Mouse (Mus musculus) kidney, adult 2 months (tissue): ENCODE results near the gene Cdkn2c. TPM values are rescaled to one million over a fixed set of nuclear protein-coding genes. Genes with fewer than 3 reads are reported as not detected.
A peak's percentile ranks its signal among the peaks of the same experiment; 100 is the strongest.

Experiments
- DNase-seq: peaks from one replicate; pipeline ENCODE4 v3.0.0; 2021
- H3K27ac ChIP-seq: fragments of 200-500 bp; 2 replicates; pipeline ENCODE4 v1.5.1; 2012; ENCODE audit warnings: low read depth, low read length, control low read depth, inconsistent platforms; ENCODE audit not compliant: insufficient read depth
- H3K27me3 ChIP-seq: fragments of 200-500 bp; replicated peaks from 2 replicates; pipeline ENCODE4 v1.6.1; 2012; ENCODE audit warnings: mild to moderate bottlenecking, moderate library complexity, low read length, inconsistent platforms; ENCODE audit not compliant: control insufficient read depth, insufficient read depth
- H3K36me3 ChIP-seq: fragments of 200-500 bp; 2 replicates; pipeline ENCODE4 v1.6.1; 2012; ENCODE audit warnings: mild to moderate bottlenecking, moderate library complexity, low read length, inconsistent platforms; ENCODE audit not compliant: control insufficient read depth, insufficient read depth
- H3K4me1 ChIP-seq: fragments of 200-500 bp; 2 replicates; pipeline ENCODE4 v1.6.1; 2011; ENCODE audit warnings: low read length; ENCODE audit not compliant: control insufficient read depth, insufficient read depth
- H3K4me3 ChIP-seq: fragments of 200-500 bp; 2 replicates; pipeline ENCODE4 v1.5.1; 2011; ENCODE audit warnings: mild to moderate bottlenecking, low read depth, low read length, control low read depth; ENCODE audit not compliant: insufficient read depth
- CTCF ChIP-seq: fragments of 200-500 bp; conservative IDR thresholded peaks from 2 replicates; pipeline ENCODE4 v1.5.1; 2011; ENCODE audit warnings: low read depth, mild to moderate bottlenecking, control low read depth, low read length, moderate library complexity, mixed read lengths; ENCODE audit not compliant: insufficient read depth, insufficient read length
- POLR2A ChIP-seq: fragments of 200-500 bp; IDR thresholded peaks from one replicate; pipeline ENCODE4 v1.6.1; 2011; ENCODE audit warnings: low read depth, low read length, control low read depth
- WGBS: fragments of 180-500 bp; shearing (Covaris S2); methylation state at CpG from one replicate; pipeline ENCODE4 v1.1.7; 2018; 5-methylcytosine and 5-hydroxymethylcytosine counted together
- polyA plus RNA-seq: library from polyadenylated mRNA; depleted of rRNA; stranded (reverse); fragments of >200 nt; gene quantifications from 2 replicates; pipeline ENCODE4 v1.2.3, GENCODE M21; 2012

Gene Cdkn2c
- polyA plus RNA-seq, 1 experiment = 11.5 TPM

DNA sequence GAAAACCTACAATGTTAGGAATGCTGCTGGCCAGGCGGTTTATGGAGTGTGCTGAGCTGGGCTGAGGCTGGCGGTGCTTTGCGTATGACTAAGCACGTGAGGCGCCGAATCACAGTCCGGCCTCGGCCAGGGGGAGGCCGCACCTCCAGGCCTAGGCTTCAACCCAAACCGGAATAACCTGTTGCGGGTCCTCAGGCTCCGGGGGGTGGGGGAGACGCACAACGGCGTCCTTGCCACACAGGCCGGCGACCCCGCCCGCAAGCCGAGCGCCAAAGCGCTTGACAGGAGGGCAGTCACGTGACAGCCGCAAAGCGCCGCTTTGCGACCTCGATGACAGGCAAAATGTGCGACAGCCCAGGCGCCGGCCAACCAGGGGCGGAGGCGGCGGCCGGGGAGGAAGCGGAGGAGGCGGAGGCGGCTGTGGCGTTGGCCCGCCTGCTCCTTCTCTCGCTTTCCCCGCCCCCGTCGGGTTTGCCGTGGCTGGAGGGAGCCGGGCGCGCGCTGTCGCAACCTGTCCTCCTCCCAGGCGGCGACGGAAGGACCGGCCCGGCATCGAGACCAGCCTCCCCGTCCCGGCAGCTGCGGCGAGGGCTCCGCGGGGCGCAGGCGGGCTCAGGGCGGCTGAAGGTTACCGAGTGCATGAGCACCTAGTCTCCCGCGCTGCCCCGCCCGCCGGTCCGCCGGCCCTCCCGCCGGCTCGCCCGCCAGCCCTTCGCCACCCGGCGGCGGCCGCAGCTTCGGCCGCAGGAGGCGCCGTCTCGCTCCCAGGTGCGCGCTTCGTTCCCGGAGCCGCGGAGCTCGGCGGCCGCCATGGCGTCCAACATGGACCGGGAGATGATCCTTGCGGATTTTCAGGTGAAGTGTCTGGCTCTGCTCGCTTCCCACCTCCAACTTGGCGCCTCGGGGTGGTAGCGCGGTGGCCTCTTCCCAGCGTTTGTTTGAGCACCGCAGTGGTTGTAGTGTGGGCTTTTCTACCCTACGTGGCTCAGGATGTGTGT is 9.5 kb upstream of the Cdkn2c start, which contains the start of gene Faf1:
TSS of gene Faf1 (plus strand) at position 371 of the 998 bp plus-strand sequence.
- WGBS = under 1% methylated on average over 103 of the region's 107 CpGs
- Histone ChIP-seq H3K36me3 (no peaks in the 10 kb centered on the region), H3K27me3 (no peaks in the 10 kb centered on the region), H3K27ac (peak within 1 kb of the TSS; percentile 86), H3K4me1 (no peaks in the 10 kb centered on the region), H3K4me3 (peak within 1 kb of the TSS; percentile 97)
- peak; percentile 28; the same call in 1 of the 2 replicates for TF ChIP-seq CTCF
- peak; percentile 83 for TF ChIP-seq POLR2A
- DNase-seq = peak; percentile 99

DNA sequence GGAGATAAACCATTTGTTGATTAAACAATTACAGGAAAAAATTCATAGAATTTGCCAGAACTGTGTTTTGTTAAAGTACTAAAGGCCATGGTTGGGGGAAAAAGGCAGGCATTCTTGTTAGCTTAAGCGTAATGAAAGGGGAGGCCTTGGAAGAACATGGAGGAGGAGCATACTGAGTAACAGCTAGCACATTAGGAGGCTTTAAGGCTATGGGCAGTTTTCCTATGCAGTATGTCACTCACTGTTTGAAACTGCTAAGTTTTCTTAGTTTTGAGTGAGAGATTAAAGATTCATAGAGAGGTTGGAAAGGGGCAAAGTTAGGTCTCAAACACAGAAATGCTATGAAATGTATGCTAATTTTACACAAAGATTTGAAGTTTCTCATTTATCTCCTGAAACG is 7.1 kb upstream of the Cdkn2c start:
- 85% methylated on average over 2 of the region's 2 CpGs for WGBS

DNA sequence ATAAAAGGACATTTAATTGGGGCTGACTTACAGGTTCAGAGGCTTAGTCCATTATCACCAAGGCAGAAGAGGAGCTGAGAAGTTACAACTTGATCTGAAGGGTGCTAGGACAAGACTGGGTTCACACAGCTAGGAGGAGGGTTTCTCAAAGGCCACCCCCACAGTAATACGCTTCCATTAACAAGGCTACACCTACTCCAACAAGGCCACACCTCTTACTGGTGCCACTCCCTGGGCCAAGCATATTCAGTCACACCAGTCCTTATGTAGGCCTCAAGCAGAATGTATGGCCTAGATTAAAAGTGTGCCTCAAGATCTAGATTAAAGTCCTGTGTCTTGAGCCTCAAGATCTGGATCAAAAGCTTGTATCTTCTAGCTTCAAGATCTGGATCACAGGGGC is 5.0 kb upstream of the Cdkn2c start:
- Histone ChIP-seq H3K27me3 (no peaks in the 10 kb centered on the region), H3K36me3 (no peaks in the 10 kb centered on the region), H3K27ac (no peak overlapping the region), H3K4me1 (no peaks in the 10 kb centered on the region), H3K4me3 (no peak overlapping the region)
- TF ChIP-seq POLR2A (no peak), CTCF (no peak)
- WGBS = 83% methylated on average over 1 of the region's 1 CpGs
- no peak for DNase-seq

More for the DNA sequence above, 7.1 kb upstream of the Cdkn2c start:
- DNase-seq = no peak
- TF ChIP-seq POLR2A (no peak), CTCF (no peak)
- Histone ChIP-seq H3K4me1 (no peaks in the 10 kb centered on the region), H3K27ac (no peak overlapping the region), H3K36me3 (no peaks in the 10 kb centered on the region), H3K27me3 (no peaks in the 10 kb centered on the region), H3K4me3 (no peak overlapping the region)

DNA sequence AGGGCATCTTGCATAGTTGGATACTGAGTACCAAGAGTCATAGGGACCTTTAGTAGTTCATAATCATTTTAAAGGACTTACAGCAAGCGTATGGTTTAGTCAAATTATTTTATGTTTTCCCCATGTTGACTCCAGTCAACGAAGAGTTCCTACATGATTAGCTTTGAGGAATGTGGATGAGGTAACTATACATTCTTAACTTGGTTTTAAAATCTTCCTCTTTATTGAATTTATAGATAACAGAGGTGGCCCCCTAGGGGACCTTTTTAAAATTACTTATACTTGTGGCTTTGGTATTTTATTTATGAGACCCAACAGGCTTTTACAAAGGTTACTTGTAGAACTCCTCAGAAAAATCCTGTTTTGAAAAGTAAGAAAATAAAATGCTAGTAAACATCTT is 3.2 kb upstream of the Cdkn2c start:
- H3K36me3 ChIP-seq = no peaks in the 10 kb centered on the region
- DNase-seq = peak; percentile 25
- WGBS = 38% methylated on average over 2 of the region's 2 CpGs
- H3K4me3 ChIP-seq = no peak overlapping the region
- no peaks in the 10 kb centered on the region for H3K27me3 ChIP-seq
- no peak overlapping the region for H3K27ac ChIP-seq
- H3K4me1 ChIP-seq = no peaks in the 10 kb centered on the region
- no peak for TF ChIP-seq CTCF
- no peak for TF ChIP-seq POLR2A

DNA sequence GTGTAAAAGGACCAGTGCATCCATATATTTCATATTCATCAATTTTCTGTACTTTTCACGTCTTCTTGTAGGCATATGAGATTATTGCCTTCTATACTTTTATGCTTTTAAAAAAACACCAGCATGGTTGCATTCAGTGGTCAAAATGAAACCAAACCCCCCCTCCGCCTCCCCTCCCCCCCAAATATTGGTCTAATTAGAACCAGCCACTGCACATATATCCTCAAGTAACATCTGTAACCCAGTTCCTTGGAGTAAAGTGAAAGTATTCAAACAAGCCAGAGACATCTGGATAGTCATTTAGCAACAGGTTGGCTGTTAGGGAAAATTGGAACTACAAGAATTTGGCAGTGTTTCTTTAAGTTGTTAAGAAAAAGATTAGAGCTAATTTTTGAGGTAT is 529 bp upstream of the Cdkn2c start:
- Histone ChIP-seq H3K27ac (no peak overlapping the region), H3K4me1 (no peaks in the 10 kb centered on the region), H3K4me3 (no peak overlapping the region; the same call in 1 of the 2 replicates), H3K27me3 (no peaks in the 10 kb centered on the region), H3K36me3 (no peaks in the 10 kb centered on the region)
- DNase-seq = no peak
- no peak for TF ChIP-seq POLR2A
- no peak for TF ChIP-seq CTCF
- 60% methylated on average over 2 of the region's 2 CpGs for WGBS

DNA sequence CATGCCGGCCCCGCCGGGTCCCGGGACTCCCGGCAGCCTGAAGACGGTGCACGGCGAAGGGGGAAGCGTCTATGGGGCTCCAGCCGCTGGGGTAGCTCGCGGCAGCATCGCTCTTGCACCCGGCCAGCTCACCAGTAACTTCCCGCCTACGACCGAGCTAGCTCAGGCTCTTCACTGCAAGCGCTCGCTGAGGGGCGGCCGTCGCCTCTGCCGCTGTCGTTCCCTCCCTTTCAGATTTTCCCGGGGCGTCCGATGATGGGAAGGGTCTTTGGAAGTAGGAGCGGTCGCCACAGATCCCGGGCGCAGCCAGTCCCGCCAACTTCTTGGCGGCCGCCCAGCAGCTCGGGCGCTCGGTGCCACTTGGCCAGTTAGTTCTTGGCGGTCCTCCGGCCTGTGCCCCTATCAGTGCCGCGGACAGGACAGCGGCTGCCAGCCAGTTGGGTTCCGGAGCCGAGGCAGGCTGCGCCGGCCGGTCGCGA is 968 bp downstream of the Cdkn2c start:
- Histone ChIP-seq H3K4me1 (no peaks in the 10 kb centered on the region; the same call in 1 of the 2 replicates), H3K4me3 (peak overlapping the region; percentile 90), H3K27ac (no peak overlapping the region; the same call in 1 of the 2 replicates), H3K27me3 (no peaks in the 10 kb centered on the region), H3K36me3 (no peaks in the 10 kb centered on the region)
- TF ChIP-seq CTCF (no peak), POLR2A (no peak)
- peak; percentile 64 for DNase-seq
- WGBS = under 1% methylated on average over 49 of the region's 49 CpGs

DNA sequence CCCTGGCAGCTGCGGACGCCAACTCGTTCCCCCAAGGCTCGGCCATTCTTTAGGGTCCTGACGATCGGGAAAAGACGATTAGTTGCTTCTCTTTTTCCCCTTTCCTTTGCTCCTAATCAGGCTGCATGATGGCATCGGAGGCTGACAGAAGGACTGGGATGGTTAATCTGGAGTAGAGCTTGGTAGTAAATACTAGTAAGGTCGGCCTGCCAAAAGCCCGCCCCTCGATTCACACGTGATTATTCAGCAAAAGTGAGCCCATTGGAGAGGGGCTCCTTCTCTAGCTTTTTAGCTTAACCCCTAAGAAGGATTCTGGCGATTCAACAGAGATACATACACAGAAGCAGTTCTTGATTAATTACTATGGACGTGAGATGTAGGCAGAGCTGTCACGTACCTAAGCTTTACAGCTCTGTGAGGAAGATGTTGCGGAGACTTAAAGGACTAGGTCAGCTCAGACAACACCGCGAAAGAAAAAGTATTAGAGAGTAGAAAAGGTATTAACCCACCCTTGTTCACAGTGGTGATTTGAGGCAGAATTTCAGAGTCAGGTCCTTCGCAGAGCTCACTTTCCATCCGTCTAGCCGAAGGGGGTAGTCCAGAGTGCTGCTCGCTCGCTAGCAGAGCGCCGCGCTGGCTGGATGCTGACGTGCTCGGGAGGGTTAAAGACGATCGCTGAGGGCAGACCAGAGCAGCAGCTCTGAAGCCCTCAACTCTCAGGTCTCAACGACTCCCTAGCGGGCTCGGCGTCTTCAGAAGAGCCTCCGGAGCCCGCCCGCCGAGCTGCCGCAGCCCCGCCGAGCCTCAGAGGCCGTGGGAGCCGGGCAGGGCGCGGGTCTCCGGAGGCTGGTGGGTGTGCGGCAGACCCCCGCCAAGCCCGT is 1.6 kb downstream of the Cdkn2c start:
- WGBS = 1% methylated on average over 49 of the region's 49 CpGs
- no peaks in the 10 kb centered on the region; the same call in 1 of the 2 replicates for H3K4me1 ChIP-seq
- no peaks in the 10 kb centered on the region for H3K27me3 ChIP-seq
- peak overlapping the region; percentile 90 for H3K4me3 ChIP-seq
- peak; percentile 82 for DNase-seq
- no peak for TF ChIP-seq CTCF
- no peak for TF ChIP-seq POLR2A
- no peaks in the 10 kb centered on the region for H3K36me3 ChIP-seq
- H3K27ac ChIP-seq = peak overlapping the region; percentile 3; the same call in 1 of the 2 replicates
